Mouse (Mus musculus) cerebral cortex, adult 2 months (tissue): ENCODE results near the gene Dao.

Experiments used
- WGBS: fragments of 180-500 bp; shearing (Covaris S2); methylation state at CpG from one replicate; pipeline ENCODE4 v1.1.7; 2018; 5-methylcytosine and 5-hydroxymethylcytosine counted together

The Dao gene

DNA sequence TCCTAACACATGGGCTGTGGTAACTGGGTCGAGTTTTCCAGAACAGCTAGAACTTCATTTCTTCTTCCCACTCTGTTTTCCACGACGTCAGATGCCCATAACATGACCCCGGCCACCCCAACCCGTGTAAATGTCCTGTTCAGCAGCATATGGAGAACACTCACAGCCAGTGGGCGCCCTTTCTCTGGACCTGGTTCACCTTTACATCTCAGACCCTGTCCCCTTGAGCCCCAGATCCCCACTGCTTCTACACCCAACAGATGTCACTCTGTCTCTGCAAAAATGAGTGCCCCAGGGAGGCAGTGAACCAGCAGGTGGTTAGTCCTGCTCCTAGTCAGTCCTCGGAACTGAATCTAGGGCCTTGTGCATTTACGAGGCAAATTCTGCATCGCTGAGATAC is 64.5 kb downstream of the Dao start:
- WGBS = 61% methylated on average over 9 of the region's 9 CpGs

- 73% methylated on average over 4 of the region's 4 CpGs for WGBS
Measured at GRCm38 (mm10) chr5:114070858-114071257, 67.4 kb downstream of the Dao start.

DNA sequence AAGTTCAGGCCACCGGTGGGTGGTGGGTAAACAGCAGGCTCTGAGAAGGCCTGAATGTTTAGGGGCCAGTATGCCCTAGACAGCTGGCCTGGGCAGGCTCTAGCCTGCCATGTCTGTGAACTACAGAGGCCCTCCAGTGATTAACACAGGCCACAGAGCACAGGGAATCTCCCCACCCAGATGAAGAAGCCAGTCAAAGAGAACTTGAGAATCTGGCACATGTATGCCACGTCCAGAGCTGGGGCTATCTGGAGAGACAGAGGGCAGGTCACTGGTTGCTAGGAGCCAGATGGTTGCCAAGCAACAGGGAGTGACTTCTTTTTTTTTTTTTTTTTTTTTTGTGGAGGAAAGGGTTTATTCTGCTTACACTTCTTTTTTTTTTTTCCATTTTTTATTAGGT is 68.8 kb downstream of the Dao start:
- 56% methylated on average over 2 of the region's 2 CpGs for WGBS
